Mouse (Mus musculus): ENCODE data around the gene Ugt1a9. TPM values are rescaled to one million over a fixed set of nuclear protein-coding genes. Genes with fewer than 3 reads are reported as not detected.
"Not testable (repeated sequence)": the region's sequence is repeated elsewhere in the genome, so short reads cannot be mapped to it uniquely, and the experiment has no call there.

Gene Ugt1a9
- total RNA-seq, 1 experiment = not detected

DNA sequence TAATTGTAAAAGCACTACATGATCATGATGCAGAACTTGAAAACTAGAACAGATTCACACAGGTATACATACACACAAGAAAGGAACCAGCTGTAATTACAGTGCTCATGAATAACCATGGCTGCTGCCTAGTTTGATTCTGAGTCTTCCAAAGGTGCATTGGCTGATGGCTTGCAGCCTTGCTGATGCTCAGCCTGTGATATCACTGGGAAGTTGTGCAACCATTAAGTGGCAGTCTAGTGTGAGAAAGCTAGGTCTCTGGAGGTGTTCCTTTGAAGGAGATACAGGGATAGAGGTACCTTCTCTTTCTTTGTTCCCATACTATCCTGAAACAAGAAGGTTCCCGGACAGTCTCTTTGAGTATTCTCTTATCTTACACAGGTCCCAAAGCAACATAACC, 148.5 kb downstream of the Ugt1a9 start:
- Histone ChIP-seq H3K9me3 (ENCODE audit: control insufficient read depth, insufficient read depth, low read depth, low read length) (no peaks in the 10 kb centered on the region), H3K27ac (ENCODE audit: insufficient read depth, low read depth, low read length, poor library complexity, severe bottlenecking) (no peak overlapping the region), H3K36me3 (ENCODE audit: control insufficient read depth, insufficient read depth, low read length, poor library complexity, severe bottlenecking) (no peaks in the 10 kb centered on the region), H3K4me3 (ENCODE audit: insufficient read depth in 1 of 2, low read depth in 1 of 2, low read length in 2 of 2, poor library complexity in 1 of 2, severe bottlenecking in 1 of 2) (no peak overlapping the region), H3K9ac (ENCODE audit: insufficient read depth, low read depth, low read length, poor library complexity, severe bottlenecking) (no peak overlapping the region), H3K4me1 (ENCODE audit: control insufficient read depth in 2 of 2, insufficient read depth in 2 of 2, low read length in 2 of 2, poor library complexity in 1 of 2) (no peaks in the 10 kb centered on the region)
- TF ChIP-seq MAFK (IDR thresholded peaks at IDR 0.05; ENCODE audit: insufficient read depth, low read depth, low read length) (no peak), CHD2 (IDR thresholded peaks at IDR 0.05; ENCODE audit: low read depth, low read length) (no peak), HCFC1 (IDR thresholded peaks at IDR 0.05; ENCODE audit: borderline replicate concordance, insufficient read depth, low read length) (no peak), ZC3H11A (IDR thresholded peaks at IDR 0.05; ENCODE audit: borderline replicate concordance, low read depth, low read length) (no peak), ZNF384 (IDR thresholded peaks at IDR 0.05; ENCODE audit: low read depth, low read length) (no peak)
- in situ Hi-C loops (cut with MboI; ENCODE audit: low sequenced_read_pairs in 2 of 2, unreplicated experiment in 2 of 2) = no loop called here
- no peak for DNase-seq (ENCODE audit: low read depth, low spot score)

DNA sequence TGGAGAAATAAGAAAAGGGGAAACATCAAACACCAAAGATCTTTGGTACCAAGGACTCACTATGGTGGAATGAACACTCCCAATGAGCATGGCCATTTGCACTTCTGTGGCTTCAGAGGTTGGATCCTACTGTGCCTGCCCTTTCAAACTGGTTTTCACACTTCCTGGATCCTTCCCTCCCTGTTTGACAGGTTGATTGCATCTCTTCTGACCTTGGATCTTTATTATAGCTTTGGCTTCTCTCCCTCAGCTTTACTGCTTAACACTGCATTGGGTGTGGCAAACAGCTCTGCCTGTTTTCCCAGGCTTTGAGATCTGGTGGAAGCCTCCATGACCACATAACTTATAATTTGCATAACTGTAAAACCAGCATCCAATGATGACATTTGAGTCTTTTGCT, 149.7 kb downstream of the Ugt1a9 start:
- Histone ChIP-seq H3K9me3 (ENCODE audit: control insufficient read depth, insufficient read depth, low read depth, low read length) (no peaks in the 10 kb centered on the region), H3K9ac (ENCODE audit: insufficient read depth, low read depth, low read length, poor library complexity, severe bottlenecking) (no peak overlapping the region), H3K36me3 (ENCODE audit: control insufficient read depth, insufficient read depth, low read length, poor library complexity, severe bottlenecking) (no peaks in the 10 kb centered on the region), H3K4me1 (ENCODE audit: control insufficient read depth in 2 of 2, insufficient read depth in 2 of 2, low read length in 2 of 2, poor library complexity in 1 of 2) (no peaks in the 10 kb centered on the region), H3K27ac (ENCODE audit: insufficient read depth, low read depth, low read length, poor library complexity, severe bottlenecking) (no peak overlapping the region), H3K4me3 (ENCODE audit: insufficient read depth in 1 of 2, low read depth in 1 of 2, low read length in 2 of 2, poor library complexity in 1 of 2, severe bottlenecking in 1 of 2) (no peak overlapping the region)
- DNase-seq (ENCODE audit: low read depth, low spot score) = no peak
- TF ChIP-seq HCFC1 (IDR thresholded peaks at IDR 0.05; ENCODE audit: borderline replicate concordance, insufficient read depth, low read length) = no peak
- no peak for TF ChIP-seq MAFK (IDR thresholded peaks at IDR 0.05; ENCODE audit: insufficient read depth, low read depth, low read length)
- TF ChIP-seq ZC3H11A (IDR thresholded peaks at IDR 0.05; ENCODE audit: borderline replicate concordance, low read depth, low read length) = no peak
- TF ChIP-seq CHD2 (IDR thresholded peaks at IDR 0.05; ENCODE audit: low read depth, low read length) = no peak
- no peak for TF ChIP-seq ZNF384 (IDR thresholded peaks at IDR 0.05; ENCODE audit: low read depth, low read length)
- in situ Hi-C loops (cut with MboI; ENCODE audit: low sequenced_read_pairs in 2 of 2, unreplicated experiment in 2 of 2) = no loop called here

DNA sequence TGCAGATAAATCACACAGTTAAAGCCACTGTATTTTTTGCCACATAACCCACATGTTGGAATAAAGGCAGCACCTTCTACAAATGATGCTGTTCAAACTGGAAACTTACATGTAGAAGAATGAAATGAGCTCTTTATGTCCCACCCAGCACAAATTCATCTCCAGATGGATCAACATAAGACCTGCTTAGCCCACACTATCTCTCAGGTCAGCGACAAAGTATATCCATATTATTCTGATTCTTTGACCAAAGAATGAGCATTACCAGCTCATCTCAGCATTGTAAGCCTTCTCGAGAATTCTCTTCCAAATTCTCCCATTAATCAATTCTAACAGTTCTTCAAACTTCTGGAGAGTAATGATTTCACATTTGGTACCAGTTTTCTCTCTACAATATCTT, 151.6 kb downstream of the Ugt1a9 start:
- Histone ChIP-seq H3K4me3 (ENCODE audit: insufficient read depth in 1 of 2, low read depth in 1 of 2, low read length in 2 of 2, poor library complexity in 1 of 2, severe bottlenecking in 1 of 2) (no peak overlapping the region), H3K9me3 (ENCODE audit: control insufficient read depth, insufficient read depth, low read depth, low read length) (no peaks in the 10 kb centered on the region), H3K4me1 (ENCODE audit: control insufficient read depth in 2 of 2, insufficient read depth in 2 of 2, low read length in 2 of 2, poor library complexity in 1 of 2) (no peaks in the 10 kb centered on the region), H3K36me3 (ENCODE audit: control insufficient read depth, insufficient read depth, low read length, poor library complexity, severe bottlenecking) (no peaks in the 10 kb centered on the region), H3K27ac (ENCODE audit: insufficient read depth, low read depth, low read length, poor library complexity, severe bottlenecking) (no peak overlapping the region), H3K9ac (ENCODE audit: insufficient read depth, low read depth, low read length, poor library complexity, severe bottlenecking) (no peak overlapping the region)
- no peak for DNase-seq (ENCODE audit: low read depth, low spot score)
- in situ Hi-C loops (cut with MboI; ENCODE audit: low sequenced_read_pairs in 2 of 2, unreplicated experiment in 2 of 2) = no loop called here
- TF ChIP-seq MAFK (IDR thresholded peaks at IDR 0.05; ENCODE audit: insufficient read depth, low read depth, low read length) (no peak), ZC3H11A (IDR thresholded peaks at IDR 0.05; ENCODE audit: borderline replicate concordance, low read depth, low read length) (no peak), ZNF384 (IDR thresholded peaks at IDR 0.05; ENCODE audit: low read depth, low read length) (no peak), CHD2 (IDR thresholded peaks at IDR 0.05; ENCODE audit: low read depth, low read length) (no peak), HCFC1 (IDR thresholded peaks at IDR 0.05; ENCODE audit: borderline replicate concordance, insufficient read depth, low read length) (no peak)

DNA sequence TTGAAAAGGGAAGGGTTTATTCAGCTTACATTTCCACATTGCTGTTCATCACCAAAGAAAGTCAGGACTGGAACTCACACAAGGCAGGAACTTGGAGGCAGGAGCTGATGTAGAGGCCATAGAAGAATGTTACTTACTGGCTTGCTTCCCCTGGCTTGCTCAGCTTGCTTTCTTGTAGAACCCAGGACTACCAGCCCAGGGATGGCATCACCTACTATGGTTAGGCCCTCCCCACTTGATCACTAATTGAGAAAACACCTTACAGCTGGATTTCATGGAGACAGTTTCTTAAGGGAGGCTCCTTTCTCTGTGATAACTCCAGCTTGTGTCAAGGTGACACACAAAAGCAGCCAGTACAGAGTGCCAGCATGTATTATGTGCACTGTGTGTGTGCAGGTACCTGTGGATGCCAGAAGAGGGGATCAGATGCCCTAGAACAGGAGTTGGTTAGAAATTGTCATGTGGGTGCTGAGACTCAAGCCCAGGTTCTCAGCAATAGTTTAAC, 152.5 kb downstream of the Ugt1a9 start:
- H3K27ac ChIP-seq (ENCODE audit: insufficient read depth, low read depth, low read length, poor library complexity, severe bottlenecking); H3K9ac ChIP-seq (ENCODE audit: insufficient read depth, low read depth, low read length, poor library complexity, severe bottlenecking); H3K9me3 ChIP-seq (ENCODE audit: control insufficient read depth, insufficient read depth, low read depth, low read length); H3K4me3 ChIP-seq (ENCODE audit: insufficient read depth in 1 of 2, low read depth in 1 of 2, low read length in 2 of 2, poor library complexity in 1 of 2, severe bottlenecking in 1 of 2); in situ Hi-C loops (cut with MboI; ENCODE audit: low sequenced_read_pairs in 2 of 2, unreplicated experiment in 2 of 2); H3K36me3 ChIP-seq (ENCODE audit: control insufficient read depth, insufficient read depth, low read length, poor library complexity, severe bottlenecking); H3K4me1 ChIP-seq (ENCODE audit: control insufficient read depth in 2 of 2, insufficient read depth in 2 of 2, low read length in 2 of 2, poor library complexity in 1 of 2); DNase-seq (ENCODE audit: low read depth, low spot score): not testable (repeated sequence)

DNA sequence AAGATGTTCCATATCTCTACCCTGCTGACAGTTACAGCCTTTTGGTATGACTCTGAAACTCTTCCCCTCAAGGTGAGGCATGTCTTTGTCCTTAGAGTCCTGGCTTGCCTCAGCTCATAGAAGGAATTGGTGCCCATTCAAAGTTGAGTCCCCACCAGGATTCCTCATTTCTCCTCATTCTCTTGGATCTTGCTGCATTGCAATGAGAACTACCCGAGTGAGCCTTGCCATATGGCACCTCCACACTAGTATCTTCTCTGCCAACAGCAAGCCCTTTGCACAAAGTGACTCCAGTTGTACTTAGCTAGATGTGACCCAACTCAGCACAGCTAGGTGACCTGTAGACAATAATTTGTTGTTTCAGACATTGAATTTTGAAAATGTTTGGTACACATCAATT, 153.0 kb downstream of the Ugt1a9 start:
- no peaks in the 10 kb centered on the region for H3K9me3 ChIP-seq (ENCODE audit: control insufficient read depth, insufficient read depth, low read depth, low read length)
- no peaks in the 10 kb centered on the region for H3K4me1 ChIP-seq (ENCODE audit: control insufficient read depth in 2 of 2, insufficient read depth in 2 of 2, low read length in 2 of 2, poor library complexity in 1 of 2)
- no peak overlapping the region for H3K27ac ChIP-seq (ENCODE audit: insufficient read depth, low read depth, low read length, poor library complexity, severe bottlenecking)
- H3K4me3 ChIP-seq (ENCODE audit: insufficient read depth in 1 of 2, low read depth in 1 of 2, low read length in 2 of 2, poor library complexity in 1 of 2, severe bottlenecking in 1 of 2) = no peak overlapping the region
- in situ Hi-C loops (cut with MboI; ENCODE audit: low sequenced_read_pairs in 2 of 2, unreplicated experiment in 2 of 2) = no loop called here
- TF ChIP-seq MAFK (IDR thresholded peaks at IDR 0.05; ENCODE audit: insufficient read depth, low read depth, low read length) (no peak), ZNF384 (IDR thresholded peaks at IDR 0.05; ENCODE audit: low read depth, low read length) (no peak)
- no peak overlapping the region for H3K9ac ChIP-seq (ENCODE audit: insufficient read depth, low read depth, low read length, poor library complexity, severe bottlenecking)
- DNase-seq (ENCODE audit: low read depth, low spot score) = no peak
- no peaks in the 10 kb centered on the region for H3K36me3 ChIP-seq (ENCODE audit: control insufficient read depth, insufficient read depth, low read length, poor library complexity, severe bottlenecking)
